Mouse (Mus musculus) heart, postnatal 0 days (tissue): ENCODE measurements around the gene Mtmr10.

Source experiments
- CTCF ChIP-seq: IDR thresholded peaks from 2 replicates; pipeline ENCODE4 v1.5.1; 2016; ENCODE audit warnings: antibody characterized with exemption, control low read depth, low read depth
- EP300 ChIP-seq: IDR thresholded peaks from 2 replicates; pipeline ENCODE4 v1.6.1; 2016; ENCODE audit warnings: antibody characterized with exemption, low read depth

DNA sequence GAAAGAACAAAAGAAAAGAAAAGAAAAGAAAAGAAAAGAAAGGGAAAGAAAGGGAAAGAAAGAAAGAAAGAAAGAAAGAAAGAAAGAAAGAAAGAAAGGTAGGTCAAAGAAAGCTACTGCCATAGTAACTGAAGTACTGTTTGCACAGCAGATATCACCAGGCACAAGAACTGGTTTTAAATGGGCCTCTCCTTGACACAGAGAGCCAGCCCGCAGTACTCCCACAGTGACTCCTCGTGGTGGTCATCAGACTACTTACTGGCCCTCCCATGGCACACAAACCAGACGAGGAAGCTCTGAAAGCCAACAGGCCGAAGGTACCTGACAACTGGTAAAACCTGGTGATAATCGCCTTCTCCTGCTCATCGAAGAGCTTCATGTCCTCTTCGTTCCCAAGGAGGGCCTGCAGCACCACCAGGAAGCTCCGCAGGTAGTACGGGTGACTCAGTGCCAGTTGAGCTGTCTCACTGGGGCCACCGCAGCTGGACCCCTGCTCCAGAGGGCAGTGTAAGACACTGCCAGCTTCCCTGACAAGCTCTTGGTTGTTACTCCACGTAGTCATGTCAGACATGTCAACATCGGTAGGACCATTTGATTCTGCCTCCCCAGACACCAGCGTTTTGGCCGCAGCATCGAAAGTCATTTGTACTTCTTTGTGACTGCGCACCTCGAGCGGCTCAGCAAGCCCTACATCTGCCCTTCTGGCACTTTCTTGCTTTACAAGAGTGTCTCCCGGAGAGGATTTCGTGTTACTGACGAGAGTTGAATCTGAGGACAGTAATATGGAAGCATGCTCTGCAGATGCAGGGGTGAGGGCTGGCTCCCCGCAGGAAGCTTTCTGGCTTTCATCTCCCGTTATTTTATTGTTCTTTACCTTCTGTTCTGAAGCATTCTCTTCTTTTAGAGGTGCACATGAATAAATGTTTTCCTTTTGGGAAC is 84.8 kb downstream of the Mtmr10 start:
- TF ChIP-seq EP300 (no peak), CTCF (no peak)
